Mouse (Mus musculus) kidney, embryonic 15.5 days (tissue): ENCODE measurements at regions not wholly inside any gene's neighbourhood (a gene's known extent, or its start where the extent isn't known, plus 50 kb on each side); places are given as distances from the start of the nearest gene placed in this dataset.

Experiments used
- ATAC-seq: fragments of 200-750 bp; cut with Nextera tagmentation; replicated peaks from 2 replicates; pipeline ENCODE4 v1.8.0; 2017; ENCODE audit warnings: moderate TSS enrichment; ENCODE audit not compliant: low FRiP score
- H3K27ac ChIP-seq: fragments of 300-500 bp; sonication (generic); 2 replicates; pipeline ENCODE4 v1.5.1; 2015; ENCODE audit warnings: mild to moderate bottlenecking, inconsistent platforms
- H3K27me3 ChIP-seq: fragments of 300-500 bp; sonication (generic); 2 replicates; pipeline ENCODE4 v1.6.1; 2015; ENCODE audit warnings: inconsistent platforms
- H3K36me3 ChIP-seq: fragments of 300-500 bp; sonication (generic); 2 replicates; pipeline ENCODE4 v1.6.1; 2015; ENCODE audit warnings: inconsistent platforms
- H3K4me1 ChIP-seq: fragments of 300-500 bp; sonication (generic); 2 replicates; pipeline ENCODE4 v1.6.1; 2015; ENCODE audit warnings: inconsistent platforms
- H3K4me2 ChIP-seq: fragments of 300-500 bp; sonication (generic); 2 replicates; pipeline ENCODE4 v1.6.1; 2015; ENCODE audit warnings: moderate library complexity, mild to moderate bottlenecking, inconsistent platforms
- H3K4me3 ChIP-seq: fragments of 300-500 bp; sonication (generic); replicated peaks from 2 replicates; pipeline ENCODE4 v1.5.1; 2015; ENCODE audit warnings: mild to moderate bottlenecking, inconsistent platforms
- H3K9ac ChIP-seq: fragments of 300-500 bp; sonication (generic); 2 replicates; pipeline ENCODE4 v1.6.1; 2015; ENCODE audit warnings: mild to moderate bottlenecking, inconsistent platforms
- H3K9me3 ChIP-seq: fragments of 300-500 bp; sonication (generic); replicated peaks from 2 replicates; pipeline ENCODE4 v1.6.1; 2016; ENCODE audit warnings: inconsistent platforms
- WGBS: fragments of 180-500 bp; shearing (Covaris S2); methylation state at CpG from one replicate; pipeline ENCODE4 v1.1.7; 2015; ENCODE audit warnings: mixed read lengths; 5-methylcytosine and 5-hydroxymethylcytosine counted together

DNA sequence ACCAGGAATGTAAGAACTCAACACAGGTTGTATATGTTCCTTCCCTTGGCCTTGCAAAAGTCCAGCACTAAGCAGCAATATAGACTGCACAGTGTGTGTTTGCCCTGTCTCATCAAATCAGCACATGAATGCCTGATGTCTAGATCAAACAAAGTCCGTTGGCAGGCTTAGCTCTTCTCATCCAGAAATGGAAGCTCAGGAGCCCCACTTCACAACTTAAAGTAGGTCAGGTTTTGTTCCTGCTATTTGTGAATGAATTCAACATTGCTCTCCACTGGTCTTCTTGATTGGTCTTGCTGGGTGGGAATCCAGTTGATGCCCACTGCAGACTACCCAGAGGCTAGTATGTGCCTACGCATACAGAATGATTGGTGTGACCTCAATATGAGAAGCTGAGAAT, 80.8 kb upstream of the Trib2 start:
- Histone ChIP-seq H3K4me1 (no peaks in the 10 kb centered on the region), H3K27me3 (no peaks in the 10 kb centered on the region), H3K4me2 (no peak overlapping the region), H3K27ac (no peak overlapping the region), H3K4me3 (no peak overlapping the region), H3K9ac (no peak overlapping the region), H3K36me3 (no peaks in the 10 kb centered on the region), H3K9me3 (no peaks in the 10 kb centered on the region)
- ATAC-seq, result no peak
- WGBS, result 82% methylated on average over 2 of the region's 2 CpGs

DNA sequence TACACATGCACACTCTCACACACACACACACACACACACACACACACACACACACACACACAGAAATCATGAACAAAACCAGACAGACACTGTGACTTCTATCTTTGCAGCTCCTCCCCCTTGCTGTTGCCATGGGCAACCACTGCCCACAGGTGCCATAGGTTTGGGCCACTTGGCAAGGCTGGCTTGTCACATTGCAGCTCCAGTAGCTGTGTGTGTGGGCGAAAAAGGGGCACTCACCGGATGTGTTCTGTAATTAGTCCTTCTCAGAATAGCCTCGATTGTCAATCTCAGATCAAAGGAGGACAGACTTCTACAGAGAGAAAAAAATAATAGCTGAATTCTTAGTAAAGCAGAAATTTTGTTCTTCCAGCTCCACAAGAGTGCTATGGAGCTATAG, 79.8 kb upstream of the Trib2 start:
- no peaks in the 10 kb centered on the region for H3K4me1 ChIP-seq
- 82% methylated on average over 3 of the region's 3 CpGs for WGBS

DNA sequence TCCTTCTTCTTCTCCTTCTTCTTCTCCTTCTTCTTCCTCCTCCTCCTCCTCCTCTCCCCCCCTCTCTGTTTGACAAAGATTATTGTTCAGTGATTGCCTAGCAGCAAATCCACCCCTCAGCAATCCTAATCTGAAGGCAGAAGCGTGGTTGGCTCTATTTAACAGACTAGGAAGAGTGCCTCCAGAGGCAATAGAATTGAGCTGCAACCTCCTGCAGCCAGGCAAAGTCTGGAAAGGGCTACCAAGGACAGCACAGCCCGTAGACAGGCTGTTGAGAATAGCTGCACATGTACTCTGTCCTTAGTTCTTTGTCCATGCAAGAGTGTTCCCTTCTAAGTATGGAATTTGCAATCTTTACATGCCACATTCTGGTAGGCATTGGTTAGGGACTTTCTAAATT, 78.5 kb upstream of the Trib2 start:
- Histone ChIP-seq H3K27me3 (no peaks in the 10 kb centered on the region), H3K4me2 (no peak overlapping the region), H3K4me1 (no peaks in the 10 kb centered on the region), H3K36me3 (no peaks in the 10 kb centered on the region), H3K9me3 (no peaks in the 10 kb centered on the region), H3K9ac (no peak overlapping the region), H3K4me3 (no peak overlapping the region), H3K27ac (no peak overlapping the region)
- WGBS, result 40% methylated on average over 2 of the region's 2 CpGs
- no peak for ATAC-seq

More for the DNA sequence above, 79.8 kb upstream of the Trib2 start:
- no peak overlapping the region for H3K9ac ChIP-seq
- H3K4me3 ChIP-seq, result no peak overlapping the region
- H3K27ac ChIP-seq, result no peak overlapping the region
- no peak for ATAC-seq
- no peak overlapping the region for H3K4me2 ChIP-seq
- H3K27me3 ChIP-seq, result no peaks in the 10 kb centered on the region
- H3K36me3 ChIP-seq, result no peaks in the 10 kb centered on the region
- H3K9me3 ChIP-seq, result no peaks in the 10 kb centered on the region

DNA sequence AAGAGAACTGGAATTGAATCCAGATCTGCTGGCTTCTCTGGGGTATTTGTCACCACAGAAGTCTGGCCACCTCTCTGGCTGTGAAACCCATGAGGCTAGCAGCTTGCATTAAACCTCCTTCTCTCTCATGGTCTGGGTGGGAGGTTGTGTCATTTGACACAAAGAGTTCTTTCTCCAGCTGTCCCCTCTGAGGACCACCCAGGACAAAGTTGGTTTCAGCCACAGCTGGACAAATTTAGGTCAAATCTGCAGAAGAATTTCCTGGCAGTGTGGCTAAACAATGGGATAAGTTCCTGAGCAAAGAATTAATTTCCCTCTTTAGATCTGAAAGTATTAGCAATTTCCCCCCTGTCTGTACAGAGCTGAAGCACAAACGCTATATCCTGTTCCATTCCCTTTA, 73.9 kb upstream of the Trib2 start:
- Histone ChIP-seq H3K4me2 (no peak overlapping the region), H3K36me3 (no peaks in the 10 kb centered on the region), H3K27me3 (no peaks in the 10 kb centered on the region), H3K9me3 (no peaks in the 10 kb centered on the region), H3K27ac (no peak overlapping the region; the same call in 1 of the 2 replicates), H3K4me3 (no peak overlapping the region), H3K4me1 (no peaks in the 10 kb centered on the region), H3K9ac (no peak overlapping the region)
- no peak for ATAC-seq
- 56% methylated on average over 1 of the region's 1 CpGs for WGBS

DNA sequence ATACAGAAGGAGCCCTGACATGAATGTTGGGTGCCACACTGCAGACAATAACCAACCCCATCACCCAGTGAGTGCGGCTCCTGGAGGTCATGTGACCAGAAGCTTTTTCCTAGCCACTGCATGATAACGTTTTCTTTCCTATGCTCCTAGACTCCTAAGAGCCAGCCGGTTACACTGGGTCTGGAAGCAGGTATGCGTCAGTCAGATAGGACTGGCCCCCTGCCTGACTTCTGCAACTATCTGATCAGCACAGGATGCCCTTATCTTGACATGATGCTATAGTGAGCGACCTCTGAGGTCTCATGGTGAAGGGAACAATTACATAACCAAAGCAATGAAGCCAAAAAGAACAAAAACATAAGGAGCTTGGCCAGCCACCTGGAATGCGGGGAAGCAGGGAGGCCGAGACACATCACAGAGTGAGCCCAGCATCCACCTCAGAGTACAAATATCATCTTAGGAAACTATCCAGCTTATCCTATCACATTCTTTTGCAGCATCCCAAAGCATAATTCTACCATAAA, 63.2 kb upstream of the Trib2 start:
- no peaks in the 10 kb centered on the region for H3K9me3 ChIP-seq
- no peak overlapping the region for H3K4me3 ChIP-seq
- no peak overlapping the region for H3K4me2 ChIP-seq
- no peaks in the 10 kb centered on the region for H3K36me3 ChIP-seq
- no peak overlapping the region for H3K9ac ChIP-seq
- no peaks in the 10 kb centered on the region for H3K4me1 ChIP-seq
- WGBS, result 75% methylated on average over 7 of the region's 7 CpGs
- H3K27me3 ChIP-seq, result no peaks in the 10 kb centered on the region
- no peak overlapping the region for H3K27ac ChIP-seq
- ATAC-seq, result no peak
